ENCODE assay signal across 9 mouse cellular contexts in genomic region chr15:78547415-78548335, GRCm38 (mm10). TPM values are rescaled to one million over a fixed set of nuclear protein-coding genes. Genes with fewer than 3 reads are reported as not detected.
A peak's percentile ranks its signal among the peaks of the same experiment; 100 is the strongest.
DNase-seq lines count a peak whose midpoint lies in the region; ATAC-seq and TF ChIP-seq lines count a peak whose summit lies in the region.
"Had no signal": no experiment of that assay in that cellular context is flagged by ENCODE, and none has a peak within 500 bp of the region (broad histone marks: within the 10 kb centered on the region; RNA-seq: fewer than 3 reads in every experiment).

No protein-coding gene starts in this region.

- ATAC-seq in intestine, embryonic 16.5 days, result peak; percentile 7; the same call in 1 of the 2 replicates
- ATAC-seq in intestine, embryonic 15.5 days, result no peak

- no peaks in the 10 kb centered on the region; the same call in 1 of the 2 replicates for H3K27me3 ChIP-seq in intestine, embryonic 16.5 days (replicated peaks; ENCODE audit: control insufficient read depth, insufficient read depth, low read length)
- H3K27me3 ChIP-seq in intestine, embryonic 15.5 days (replicated peaks), result peaks cover 3% of the 10 kb centered on the region; the same call in 1 of the 2 replicates
- H3K27me3 ChIP-seq in E14TG2a.4 (ENCODE audit: insufficient read depth, low read length), result peaks cover 24% of the 10 kb centered on the region
- no peaks in the 10 kb centered on the region for H3K27me3 ChIP-seq in splenic B cell, adult 2 months (ENCODE audit: control insufficient read depth, insufficient read depth, low read length, poor library complexity, severe bottlenecking)

- no peak overlapping the region for H3K27ac ChIP-seq in intestine, embryonic 16.5 days (ENCODE audit: low read length)
- no peak overlapping the region for H3K27ac ChIP-seq in intestine, embryonic 15.5 days
- H3K27ac ChIP-seq: limb, embryonic 13.5 days had no signal

- WGBS in intestine, embryonic 16.5 days, result 42% methylated on average over 5 of the region's 5 CpGs
- 38% methylated on average over 5 of the region's 5 CpGs for WGBS in intestine, embryonic 15.5 days

- H3K4me3 ChIP-seq in intestine, embryonic 16.5 days (ENCODE audit: low read length), result no peak overlapping the region
- no peak overlapping the region for H3K4me3 ChIP-seq in intestine, embryonic 15.5 days (replicated peaks)
- peak overlapping the region; percentile 17; the same call in 1 of the 2 replicates for H3K4me3 ChIP-seq in E14TG2a.4 (replicated peaks; ENCODE audit: low read length)
- H3K4me3 ChIP-seq: limb, embryonic 13.5 days had no signal

- no peak overlapping the region for H3K4me2 ChIP-seq in intestine, embryonic 16.5 days (ENCODE audit: low read depth, low read length)
- H3K4me2 ChIP-seq in intestine, embryonic 15.5 days (replicated peaks), result no peak overlapping the region
- H3K4me2 ChIP-seq: limb, embryonic 13.5 days had no signal

- H3K36me3 ChIP-seq in intestine, embryonic 16.5 days (ENCODE audit: control insufficient read depth, insufficient read depth, low read length), result no peaks in the 10 kb centered on the region
- no peaks in the 10 kb centered on the region for H3K36me3 ChIP-seq in intestine, embryonic 15.5 days
- peaks cover 2% of the 10 kb centered on the region; the same call in 1 of the 2 replicates for H3K36me3 ChIP-seq in E14TG2a.4 (ENCODE audit: insufficient read depth, low read length)
- no peaks in the 10 kb centered on the region for H3K36me3 ChIP-seq in splenic B cell, adult 2 months (ENCODE audit: control insufficient read depth, insufficient read depth, low read length, poor library complexity, severe bottlenecking)
- H3K36me3 ChIP-seq: limb, embryonic 13.5 days had no signal

- TF ChIP-seq CTCF in E14TG2a.4 (conservative IDR thresholded peaks at IDR 0.05; ENCODE audit: low read length), result peak; percentile 25; the same call in 1 of the 2 replicates
- peak; percentile 27; the same call in 1 of the 2 replicates for TF ChIP-seq CTCF in brain, embryonic 14.5 days (IDR thresholded peaks at IDR 0.05; ENCODE audit: borderline replicate concordance, extremely low read depth, insufficient read depth, insufficient read length)

- peaks cover 14% of the 10 kb centered on the region for H3K4me1 ChIP-seq in intestine, embryonic 16.5 days (ENCODE audit: control insufficient read depth, insufficient read depth, low read length)
- 0 out of 2 replicates have a peak, but pooled peaks cover 7% of the 10 kb centered on the region for H3K4me1 ChIP-seq in intestine, embryonic 15.5 days (replicated peaks)
- peaks cover 53% of the 10 kb centered on the region for H3K4me1 ChIP-seq in E14TG2a.4 (replicated peaks; ENCODE audit: low read depth, low read length)

- H3K9ac ChIP-seq in intestine, embryonic 16.5 days (ENCODE audit: low read depth, low read length), result no peak overlapping the region
- no peak overlapping the region for H3K9ac ChIP-seq in intestine, embryonic 15.5 days
- H3K9ac ChIP-seq: limb, embryonic 13.5 days had no signal

- H3K9me3 ChIP-seq in intestine, embryonic 16.5 days (ENCODE audit: control insufficient read depth, low read length), result 0 out of 2 replicates have a peak, but pooled peaks cover 2% of the 10 kb centered on the region
- H3K9me3 ChIP-seq in intestine, embryonic 15.5 days, result no peaks in the 10 kb centered on the region
- peaks cover 9% of the 10 kb centered on the region for H3K9me3 ChIP-seq in E14TG2a.4 (ENCODE audit: low read length)

- no peak for DNase-seq in brain, embryonic 14.5 days (ENCODE audit: low read depth)
- peak; percentile 43 for DNase-seq in kidney, postnatal 10 days
- DNase-seq in splenic B cell, adult 2 months (ENCODE audit: low read depth, low spot score), result peak; percentile 73
- no peak for DNase-seq in layer of hippocampus, adult 9-11 months
- no peak for DNase-seq in frontal cortex, postnatal 14 days (ENCODE audit: low spot score in 2 of 2)

- no peak for TF ChIP-seq POLR2A in brain, embryonic 14.5 days (IDR thresholded peaks at IDR 0.05; ENCODE audit: borderline replicate concordance, extremely low read depth, insufficient read depth, insufficient read length, poor library complexity, severe bottlenecking)

RNA-seq across cellular contexts. Expression of gene Sstr3, which starts 3.2 kb away (rescaled TPM):
- 0.23 and 0.24 TPM in 2 replicates for polyA plus RNA-seq in intestine, embryonic 16.5 days (2015; fragmentation: Nextera tagmentation; extraction: Ambion mirVana)
- 0.23 and 0.24 TPM in 2 replicates for polyA plus RNA-seq in intestine, embryonic 15.5 days (2015; fragmentation: Nextera tagmentation; extraction: Ambion mirVana)
- 1.5 TPM in 2 replicates for polyA plus RNA-seq in brain, embryonic 14.5 days (2012; rRNA removed)
- polyA plus RNA-seq: limb, embryonic 13.5 days had no signal

RNA-seq across cellular contexts. Expression of gene C1qtnf6, which starts 16.5 kb away (rescaled TPM):
- 24.0 and 25.5 TPM in 2 replicates for polyA plus RNA-seq in intestine, embryonic 16.5 days (2015; fragmentation: Nextera tagmentation; extraction: Ambion mirVana)
- polyA plus RNA-seq in intestine, embryonic 15.5 days (2015; fragmentation: Nextera tagmentation; extraction: Ambion mirVana), result 22.0 and 22.3 TPM in 2 replicates
- polyA plus RNA-seq in brain, embryonic 14.5 days (2012; rRNA removed), result 13.5 and 16.3 TPM in 2 replicates

RNA-seq across cellular contexts. Expression of gene Rac2, which starts 24.9 kb away (rescaled TPM):
- polyA plus RNA-seq in intestine, embryonic 16.5 days (2015; fragmentation: Nextera tagmentation; extraction: Ambion mirVana), result 19.9 and 25.1 TPM in 2 replicates
- polyA plus RNA-seq in intestine, embryonic 15.5 days (2015; fragmentation: Nextera tagmentation; extraction: Ambion mirVana), result 15.7 and 21.4 TPM in 2 replicates
- 5.5 and 9.0 TPM in 2 replicates for polyA plus RNA-seq in brain, embryonic 14.5 days (2012; rRNA removed)

RNA-seq across cellular contexts. Expression of gene Cyth4, which starts 49.2 kb away (rescaled TPM):
- 7.2 and 8.5 TPM in 2 replicates for polyA plus RNA-seq in intestine, embryonic 16.5 days (2015; fragmentation: Nextera tagmentation; extraction: Ambion mirVana)
- polyA plus RNA-seq in intestine, embryonic 15.5 days (2015; fragmentation: Nextera tagmentation; extraction: Ambion mirVana), result 8.0 and 8.2 TPM in 2 replicates
- 4.0 and 4.8 TPM in 2 replicates for polyA plus RNA-seq in brain, embryonic 14.5 days (2012; rRNA removed)

RNA-seq across cellular contexts. Expression of gene Il2rb, which starts 52.6 kb away (rescaled TPM):
- 1.8 and 2.1 TPM in 2 replicates for polyA plus RNA-seq in intestine, embryonic 16.5 days (2015; fragmentation: Nextera tagmentation; extraction: Ambion mirVana)
- 1.2 and 1.4 TPM in 2 replicates for polyA plus RNA-seq in intestine, embryonic 15.5 days (2015; fragmentation: Nextera tagmentation; extraction: Ambion mirVana)
- 0.03 and 0.12 TPM in 2 replicates for polyA plus RNA-seq in brain, embryonic 14.5 days (2012; rRNA removed)

Comparison
In these comparisons a context has a peak if more than half of its experiments do, and no peak if none do; other contexts are left out.
1. DNase-seq: peak in kidney, postnatal 10 days (single experiment) and splenic B cell, adult 2 months (single experiment); none in brain, embryonic 14.5 days (single experiment), layer of hippocampus, adult 9-11 months (single experiment) and frontal cortex, postnatal 14 days (0 of 2).